9 mouse cellular contexts compared by ENCODE assay signal in genomic region chr5:125497821-125498600, GRCm38 (mm10). TPM values are rescaled to one million over a fixed set of nuclear protein-coding genes. Genes with fewer than 3 reads are reported as not detected.
A peak's percentile ranks its signal among the peaks of the same experiment; 100 is the strongest.
DNase-seq lines count a peak whose midpoint lies in the region; ATAC-seq and TF ChIP-seq lines count a peak whose summit lies in the region.
"Had no signal": no experiment of that assay in that cellular context is flagged by ENCODE, and none has a peak within 500 bp of the region (broad histone marks: within the 10 kb centered on the region; RNA-seq: fewer than 3 reads in every experiment).

No protein-coding gene starts in this region.

- no peak overlapping the region for H3K9ac ChIP-seq in lung, embryonic 14.5 days

- no peak overlapping the region for H3K4me2 ChIP-seq in lung, embryonic 14.5 days

- peak; percentile 68 for ATAC-seq in granulocyte monocyte progenitor cell, adult 5-6 weeks (replicated peaks; ENCODE audit: poor library complexity, severe bottlenecking)
- peak; percentile 35; the same call in 1 of the 2 replicates for ATAC-seq in lung, embryonic 14.5 days (ENCODE audit: insufficient read depth)
- no peak for ATAC-seq in inflammation-experienced regulatory T-cells, adult 6 months

- peak; percentile 76 for DNase-seq in ES-CJ7 (ENCODE audit: low read depth, low spot score)
- DNase-seq in adrenal gland, postnatal 14 days, result peak; percentile 74
- DNase-seq in embryo, embryonic 11.5 days (ENCODE audit: low read depth, low spot score), result peak; percentile 35
- peak; percentile 57 to 79 for DNase-seq in kidney, postnatal 36 days
- peak; percentile 75 for DNase-seq in lung, embryonic 14.5 days
- DNase-seq in ovary, postnatal 14 days (ENCODE audit: low spot score), result peak; percentile 34

- no peaks in the 10 kb centered on the region for H3K27me3 ChIP-seq in lung, embryonic 14.5 days (ENCODE audit: insufficient read depth, low read length)

- H3K9me3 ChIP-seq in lung, embryonic 14.5 days (ENCODE audit: low read depth, low read length), result no peaks in the 10 kb centered on the region

- WGBS in lung, embryonic 14.5 days, result 69% methylated on average over 12 of the region's 12 CpGs

- no peak overlapping the region for H3K27ac ChIP-seq in lung, embryonic 14.5 days (ENCODE audit: low read depth)

- H3K36me3 ChIP-seq in lung, embryonic 14.5 days (ENCODE audit: insufficient read depth), result peaks cover 17% of the 10 kb centered on the region; the same call in 1 of the 2 replicates

- no peaks in the 10 kb centered on the region for H3K4me1 ChIP-seq in lung, embryonic 14.5 days (ENCODE audit: insufficient read depth)

- peak; percentile 69 for TF ChIP-seq CTCF in lung, embryonic 14.5 days (IDR thresholded peaks at IDR 0.05; ENCODE audit: low read depth)

- no peak overlapping the region for H3K4me3 ChIP-seq in lung, embryonic 14.5 days (ENCODE audit: low read depth, low read length)

RNA-seq across cellular contexts. Expression of gene Aacs, which starts 22.4 kb away (rescaled TPM):
- total RNA-seq in adrenal gland, postnatal 14 days (2021), result 25.4 and 27.3 TPM in 2 replicates
- 10.3 and 15.1 TPM in 2 replicates for total RNA-seq in granulocyte monocyte progenitor cell, adult 5-6 weeks (2014; fragmentation: Nextera tagmentation)
- total RNA-seq in granulocyte monocyte progenitor cell, adult 5-6 weeks (2017), result 11.7 and 12.2 TPM in 2 replicates
- polyA plus RNA-seq in lung, embryonic 14.5 days (2014; fragmentation: Nextera tagmentation; extraction: Ambion mirVana), result 37.1 and 42.7 TPM in 2 replicates
- 10 to 100 TPM; 22.5 to 25.4 (median 24.7) TPM for polyA plus RNA-seq in inflammation-experienced regulatory T-cells, adult 6 months (2017; shearing (Covaris generic))

RNA-seq across cellular contexts. Expression of gene Tmem132b, which starts 33.6 kb away (rescaled TPM):
- 0.74 and 1.4 TPM in 2 replicates for total RNA-seq in adrenal gland, postnatal 14 days (2021)
- not detected in 2 replicates for total RNA-seq in granulocyte monocyte progenitor cell, adult 5-6 weeks (2014; fragmentation: Nextera tagmentation)
- not detected in 2 replicates for total RNA-seq in granulocyte monocyte progenitor cell, adult 5-6 weeks (2017)
- not detected in 2 replicates for polyA plus RNA-seq in lung, embryonic 14.5 days (2014; fragmentation: Nextera tagmentation; extraction: Ambion mirVana)
- polyA plus RNA-seq in inflammation-experienced regulatory T-cells, adult 6 months (2017; shearing (Covaris generic)), result not detected
- polyA plus RNA-seq: heart, embryonic 16.5 days had no signal

RNA-seq across cellular contexts. Expression of gene Bri3bp, which starts 56.6 kb away (rescaled TPM):
- 24.0 and 27.9 TPM in 2 replicates for total RNA-seq in adrenal gland, postnatal 14 days (2021)
- 43.5 and 68.5 TPM in 2 replicates for total RNA-seq in granulocyte monocyte progenitor cell, adult 5-6 weeks (2014; fragmentation: Nextera tagmentation)
- total RNA-seq in granulocyte monocyte progenitor cell, adult 5-6 weeks (2017), result 24.4 and 25.4 TPM in 2 replicates
- polyA plus RNA-seq in lung, embryonic 14.5 days (2014; fragmentation: Nextera tagmentation; extraction: Ambion mirVana), result 37.6 and 37.9 TPM in 2 replicates
- 10 to 100 TPM in 1 of 3 experiments, 1 to 10 TPM in 2; 5.6 to 12.9 (median 8.3) TPM for polyA plus RNA-seq in inflammation-experienced regulatory T-cells, adult 6 months (2017; shearing (Covaris generic))
